Mouse (Mus musculus) myocyte (in vitro differentiated cells): ENCODE data around the gene Tbc1d15.

ENCODE experiments used
- MAX ChIP-seq: IDR thresholded peaks from one replicate; pipeline ENCODE4 v1.6.1; 2011; ENCODE audit warnings: low read depth, mild to moderate bottlenecking, control low read depth
- POLR2A ChIP-seq: IDR thresholded peaks from one replicate; pipeline ENCODE4 v1.6.1; 2011; ENCODE audit warnings: low read depth, mild to moderate bottlenecking, control low read depth, moderate library complexity; ENCODE audit not compliant: insufficient read length
- POLR2AphosphoS2 ChIP-seq: IDR thresholded peaks from one replicate; pipeline ENCODE4 v1.6.1; 2011; ENCODE audit warnings: low read depth, control low read depth; ENCODE audit not compliant: insufficient read length
- SRF ChIP-seq: IDR thresholded peaks from one replicate; pipeline ENCODE4 v1.6.1; 2011; ENCODE audit warnings: low read depth; ENCODE audit not compliant: control insufficient read depth, insufficient read length
- TCF12 ChIP-seq: IDR thresholded peaks from one replicate; pipeline ENCODE4 v1.6.1; 2011; ENCODE audit warnings: mild to moderate bottlenecking, control low read depth; ENCODE audit not compliant: poor library complexity, insufficient read depth, severe bottlenecking

- TF ChIP-seq SRF (no peak), POLR2A (no peak), MAX (no peak), TCF12 (no peak), POLR2AphosphoS2 (no peak)
These were observed 17.5 kb downstream of the Tbc1d15 start for GRCm38 (mm10) chr10:115233798-115234197.
